ENCODE assay signal across 11 mouse cellular contexts in genomic region chr16:94185430-94185829, GRCm38 (mm10).
DNase-seq lines count a peak whose midpoint lies in the region; ATAC-seq lines count a peak whose summit lies in the region.
"Had no signal": no experiment of that assay in that cellular context is flagged by ENCODE, and none has a peak within 500 bp of the region (broad histone marks: within the 10 kb centered on the region; RNA-seq: fewer than 3 reads in every experiment).

No protein-coding gene starts in this region.

- H3K9ac ChIP-seq in heart, embryonic 11.5 days (ENCODE audit: low read depth, low read length): no peak overlapping the region
- no peak overlapping the region for H3K9ac ChIP-seq in midbrain, embryonic 11.5 days (ENCODE audit: low read length)
- H3K9ac ChIP-seq: liver, embryonic 13.5 days had no signal

- H3K9me3 ChIP-seq in heart, embryonic 11.5 days (replicated peaks; ENCODE audit: control insufficient read depth, low read length): no peaks in the 10 kb centered on the region
- no peaks in the 10 kb centered on the region for H3K9me3 ChIP-seq in midbrain, embryonic 11.5 days (ENCODE audit: control insufficient read depth, low read length)
- H3K9me3 ChIP-seq: forebrain, embryonic 10.5 days; hindbrain, embryonic 10.5 days; liver, embryonic 13.5 days had no signal

- intact Hi-C loops in heart, postnatal 36 days (cut with DNase I): no loop called here

- H3K4me3 ChIP-seq in heart, embryonic 11.5 days (ENCODE audit: low read depth, low read length): no peak overlapping the region
- H3K4me3 ChIP-seq in midbrain, embryonic 11.5 days (ENCODE audit: low read depth, low read length): no peak overlapping the region
- H3K4me3 ChIP-seq: forebrain, embryonic 10.5 days; hindbrain, embryonic 10.5 days; liver, embryonic 13.5 days had no signal

- no peaks in the 10 kb centered on the region for H3K36me3 ChIP-seq in heart, embryonic 11.5 days (ENCODE audit: control insufficient read depth, insufficient read depth, low read length)
- H3K36me3 ChIP-seq in splenic B cell, adult 2 months (ENCODE audit: control insufficient read depth, insufficient read depth, low read length, poor library complexity, severe bottlenecking): no peaks in the 10 kb centered on the region
- no peaks in the 10 kb centered on the region for H3K36me3 ChIP-seq in midbrain, embryonic 11.5 days (ENCODE audit: control insufficient read depth, insufficient read depth, low read length)
- H3K36me3 ChIP-seq: forebrain, embryonic 10.5 days; hindbrain, embryonic 10.5 days; liver, embryonic 13.5 days had no signal

- no peak for DNase-seq in heart, postnatal 36 days
- DNase-seq in MN1 (ENCODE audit: low spot score): peak; percentile 33
- DNase-seq in lung, postnatal 25 days (ENCODE audit: low spot score): peak; percentile 22
- peak; percentile 55 for DNase-seq in splenic B cell, adult 2 months (ENCODE audit: low read depth, low spot score)
- DNase-seq in ovary, adult 18-20 months (ENCODE audit: low spot score): no peak
- no peak for DNase-seq in urinary bladder, postnatal 25 days (ENCODE audit: low spot score)
- DNase-seq in midbrain, embryonic 11.5 days (ENCODE audit: low spot score, missing footprints): no peak
- DNase-seq: liver, embryonic 13.5 days had no signal

- 0 out of 2 replicates have a peak overlapping the region, but pooled peaks have one; percentile 7 for H3K4me2 ChIP-seq in heart, embryonic 11.5 days
- no peak overlapping the region for H3K4me2 ChIP-seq in midbrain, embryonic 11.5 days
- H3K4me2 ChIP-seq: liver, embryonic 13.5 days had no signal

- H3K4me1 ChIP-seq in heart, embryonic 11.5 days (ENCODE audit: control insufficient read depth, insufficient read depth, low read length): peaks cover 21% of the 10 kb centered on the region
- peaks cover 3% of the 10 kb centered on the region for H3K4me1 ChIP-seq in midbrain, embryonic 11.5 days (ENCODE audit: control insufficient read depth, insufficient read depth, low read length)

- 0 out of 2 replicates have a peak overlapping the region, but pooled peaks have one; percentile 22 for H3K27ac ChIP-seq in heart, embryonic 11.5 days (ENCODE audit: low read depth, low read length)
- no peak overlapping the region for H3K27ac ChIP-seq in midbrain, embryonic 11.5 days (ENCODE audit: low read depth, low read length)
- H3K27ac ChIP-seq: forebrain, embryonic 10.5 days; hindbrain, embryonic 10.5 days; liver, embryonic 13.5 days had no signal

- H3K27me3 ChIP-seq in heart, embryonic 11.5 days (ENCODE audit: control insufficient read depth, insufficient read depth, low read length): peaks cover 8% of the 10 kb centered on the region
- no peaks in the 10 kb centered on the region for H3K27me3 ChIP-seq in splenic B cell, adult 2 months (ENCODE audit: control insufficient read depth, insufficient read depth, low read length, poor library complexity, severe bottlenecking)
- peaks cover 45% of the 10 kb centered on the region for H3K27me3 ChIP-seq in midbrain, embryonic 11.5 days (ENCODE audit: control insufficient read depth, insufficient read depth, low read length)

- 15% methylated on average over 16 of the region's 16 CpGs for WGBS in heart, embryonic 11.5 days (ENCODE audit: insufficient replicate concordance)
- WGBS in midbrain, embryonic 11.5 days: 85% methylated on average over 16 of the region's 16 CpGs

- ATAC-seq in heart, embryonic 11.5 days (replicated peaks; ENCODE audit: insufficient number of reproducible peaks, low FRiP score, low TSS enrichment): 0 out of 2 replicates have a peak, but pooled peaks have one; percentile 35
- no peak for ATAC-seq in midbrain, embryonic 11.5 days (ENCODE audit: low FRiP score)

Comparison
In these comparisons a context has a peak if more than half of its experiments do, and no peak if none do; other contexts are left out.
1. DNase-seq: peak in MN1 (single experiment), lung, postnatal 25 days (single experiment) and splenic B cell, adult 2 months (single experiment); none in heart, postnatal 36 days (0 of 2), ovary, adult 18-20 months (single experiment), urinary bladder, postnatal 25 days (single experiment) and midbrain, embryonic 11.5 days (single experiment).